Mouse (Mus musculus) lung, postnatal 0 days (tissue): ENCODE results near the gene Olfr639.

Experiments
- CTCF ChIP-seq: IDR thresholded peaks from 2 replicates; pipeline ENCODE4 v1.5.1; 2016; ENCODE audit warnings: antibody characterized with exemption, mild to moderate bottlenecking
- EP300 ChIP-seq: IDR thresholded peaks from 2 replicates; pipeline ENCODE4 v1.6.1; 2016; ENCODE audit warnings: antibody characterized with exemption, mild to moderate bottlenecking, control low read depth

DNA sequence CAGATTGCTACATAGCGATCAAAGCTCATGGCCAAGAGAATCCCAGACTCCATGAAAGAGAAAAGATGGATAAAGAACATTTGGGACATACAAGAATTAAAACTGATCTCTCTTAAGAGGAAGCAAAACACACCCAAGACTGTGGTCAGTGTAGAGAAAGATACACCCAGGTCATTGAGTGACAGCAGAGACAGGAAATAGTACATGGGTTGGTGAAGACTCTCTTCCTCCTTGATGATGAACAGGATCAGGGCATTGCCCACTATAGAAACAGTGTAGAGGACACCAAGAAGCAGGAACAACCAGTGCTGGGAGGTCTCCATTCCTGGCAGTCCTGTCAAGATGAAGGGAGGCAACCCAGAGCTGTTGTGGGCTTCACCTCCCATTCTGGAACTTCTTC, 42.1 kb upstream of the Olfr639 start:
- TF ChIP-seq CTCF (no peak), EP300 (no peak)
